Mouse (Mus musculus): ENCODE data around the gene Cd300a. TPM values are rescaled to one million over a fixed set of nuclear protein-coding genes. Genes with fewer than 3 reads are reported as not detected.

The Cd300a gene
- polyA plus RNA-seq, 1 experiment: 2.3 TPM

DNA sequence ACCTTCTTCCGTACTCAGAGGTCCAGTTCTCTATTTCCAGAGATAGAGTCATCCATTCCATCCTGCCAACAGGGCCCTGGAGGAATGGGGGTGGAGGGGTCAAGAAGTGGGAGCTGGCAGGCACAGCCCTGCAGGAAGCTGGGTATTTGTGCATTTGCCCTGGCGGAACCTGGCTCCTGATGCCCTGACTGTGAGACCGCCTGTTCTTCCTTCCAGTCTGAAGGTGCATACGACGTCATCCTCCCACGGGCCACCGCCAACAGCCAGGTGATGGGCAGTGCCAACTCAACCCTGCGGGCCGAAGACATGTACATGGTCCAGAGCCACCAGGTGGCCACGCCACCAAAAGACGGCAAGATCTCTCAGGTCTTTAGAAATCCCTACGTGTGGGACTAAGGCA is 21.6 kb upstream of the Cd300a start:
- Histone ChIP-seq H3K36me3 (ENCODE audit: control insufficient read depth, insufficient read depth, low read length, poor library complexity, severe bottlenecking) (no peaks in the 10 kb centered on the region), H3K4me1 (ENCODE audit: control insufficient read depth, insufficient read depth, low read length) (peaks cover 4% of the 10 kb centered on the region), H3K4me3 (ENCODE audit: low read depth, low read length) (no peak overlapping the region), H3K27ac (ENCODE audit: insufficient read depth, low read length) (no peak overlapping the region), H3K9ac (ENCODE audit: low read depth, poor library complexity, severe bottlenecking) (no peak overlapping the region), H3K9me3 (replicated peaks; ENCODE audit: control insufficient read depth, insufficient read depth, low read length, poor library complexity, severe bottlenecking) (no peaks in the 10 kb centered on the region), H3K27me3 (ENCODE audit: control insufficient read depth, insufficient read depth, low read length, poor library complexity, severe bottlenecking) (no peaks in the 10 kb centered on the region)
- no peak for TF ChIP-seq POLR2A (IDR thresholded peaks at IDR 0.05; ENCODE audit: insufficient read depth, low read length)
- no peak for TF ChIP-seq CTCF (IDR thresholded peaks at IDR 0.05; ENCODE audit: low read depth, low read length)
- TF ChIP-seq EP300 (IDR thresholded peaks at IDR 0.05; ENCODE audit: insufficient read depth, low read depth, low read length): no peak

DNA sequence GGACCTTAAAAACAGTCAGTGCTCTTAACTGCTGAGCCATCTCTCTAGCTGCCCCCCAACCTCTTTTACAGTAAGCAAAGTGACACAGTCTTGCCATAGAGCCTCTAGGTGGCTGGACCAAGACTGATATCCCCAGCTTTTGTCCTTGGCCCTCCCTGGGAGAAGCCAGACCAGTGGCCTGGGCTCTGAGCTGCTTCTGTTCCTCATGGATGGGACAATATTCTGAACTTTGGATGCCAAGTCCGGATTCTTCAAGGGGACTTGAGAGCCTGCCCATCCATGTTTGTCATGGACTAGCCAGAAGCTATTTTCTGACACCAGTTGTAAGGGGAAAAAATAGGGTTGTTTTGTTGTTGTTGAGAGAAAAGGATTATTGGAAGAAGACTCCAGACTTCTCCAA is 20.1 kb upstream of the Cd300a start:
- TF ChIP-seq CTCF (IDR thresholded peaks at IDR 0.05; ENCODE audit: low read depth, low read length) (no peak), EP300 (IDR thresholded peaks at IDR 0.05; ENCODE audit: insufficient read depth, low read depth, low read length) (no peak), POLR2A (IDR thresholded peaks at IDR 0.05; ENCODE audit: insufficient read depth, low read length) (no peak)
- H3K27me3 ChIP-seq (ENCODE audit: control insufficient read depth, insufficient read depth, low read length, poor library complexity, severe bottlenecking): no peaks in the 10 kb centered on the region
- H3K36me3 ChIP-seq (ENCODE audit: control insufficient read depth, insufficient read depth, low read length, poor library complexity, severe bottlenecking): no peaks in the 10 kb centered on the region
- H3K9ac ChIP-seq (ENCODE audit: low read depth, poor library complexity, severe bottlenecking): no peak overlapping the region
- peaks cover 13% of the 10 kb centered on the region for H3K4me1 ChIP-seq (ENCODE audit: control insufficient read depth, insufficient read depth, low read length)
- H3K4me3 ChIP-seq (ENCODE audit: low read depth, low read length): no peak overlapping the region
- H3K27ac ChIP-seq (ENCODE audit: insufficient read depth, low read length): no peak overlapping the region
- H3K9me3 ChIP-seq (replicated peaks; ENCODE audit: control insufficient read depth, insufficient read depth, low read length, poor library complexity, severe bottlenecking): no peaks in the 10 kb centered on the region

DNA sequence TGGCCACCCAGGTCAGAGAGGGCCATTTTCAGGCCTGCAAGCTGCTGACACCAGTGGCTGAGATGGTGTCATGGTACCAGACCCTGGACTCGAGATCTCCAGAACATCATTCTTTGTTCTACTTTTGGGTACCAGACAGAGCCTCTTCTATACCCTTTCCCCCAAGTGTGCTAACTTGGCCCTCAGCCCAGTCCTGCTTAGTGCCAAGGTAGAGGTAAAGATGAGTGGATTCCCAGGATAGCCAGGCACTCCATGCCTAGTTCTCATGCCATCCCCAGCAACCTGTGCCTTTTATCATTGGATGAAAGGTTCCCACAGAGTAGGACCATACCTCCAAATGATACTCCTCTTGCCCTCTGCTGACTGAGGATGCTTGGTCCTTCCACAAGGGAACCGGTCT is 18.3 kb upstream of the Cd300a start:
- no peak for TF ChIP-seq CTCF (IDR thresholded peaks at IDR 0.05; ENCODE audit: low read depth, low read length)
- TF ChIP-seq EP300 (IDR thresholded peaks at IDR 0.05; ENCODE audit: insufficient read depth, low read depth, low read length): no peak
- no peak for TF ChIP-seq POLR2A (IDR thresholded peaks at IDR 0.05; ENCODE audit: insufficient read depth, low read length)
- H3K4me1 ChIP-seq (ENCODE audit: control insufficient read depth, insufficient read depth, low read length): peaks cover 17% of the 10 kb centered on the region
- no peak overlapping the region for H3K4me3 ChIP-seq (ENCODE audit: low read depth, low read length)
- H3K36me3 ChIP-seq (ENCODE audit: control insufficient read depth, insufficient read depth, low read length, poor library complexity, severe bottlenecking): no peaks in the 10 kb centered on the region
- H3K27ac ChIP-seq (ENCODE audit: insufficient read depth, low read length): no peak overlapping the region
- no peaks in the 10 kb centered on the region for H3K27me3 ChIP-seq (ENCODE audit: control insufficient read depth, insufficient read depth, low read length, poor library complexity, severe bottlenecking)
- no peak overlapping the region for H3K9ac ChIP-seq (ENCODE audit: low read depth, poor library complexity, severe bottlenecking)
- H3K9me3 ChIP-seq (replicated peaks; ENCODE audit: control insufficient read depth, insufficient read depth, low read length, poor library complexity, severe bottlenecking): no peaks in the 10 kb centered on the region

DNA sequence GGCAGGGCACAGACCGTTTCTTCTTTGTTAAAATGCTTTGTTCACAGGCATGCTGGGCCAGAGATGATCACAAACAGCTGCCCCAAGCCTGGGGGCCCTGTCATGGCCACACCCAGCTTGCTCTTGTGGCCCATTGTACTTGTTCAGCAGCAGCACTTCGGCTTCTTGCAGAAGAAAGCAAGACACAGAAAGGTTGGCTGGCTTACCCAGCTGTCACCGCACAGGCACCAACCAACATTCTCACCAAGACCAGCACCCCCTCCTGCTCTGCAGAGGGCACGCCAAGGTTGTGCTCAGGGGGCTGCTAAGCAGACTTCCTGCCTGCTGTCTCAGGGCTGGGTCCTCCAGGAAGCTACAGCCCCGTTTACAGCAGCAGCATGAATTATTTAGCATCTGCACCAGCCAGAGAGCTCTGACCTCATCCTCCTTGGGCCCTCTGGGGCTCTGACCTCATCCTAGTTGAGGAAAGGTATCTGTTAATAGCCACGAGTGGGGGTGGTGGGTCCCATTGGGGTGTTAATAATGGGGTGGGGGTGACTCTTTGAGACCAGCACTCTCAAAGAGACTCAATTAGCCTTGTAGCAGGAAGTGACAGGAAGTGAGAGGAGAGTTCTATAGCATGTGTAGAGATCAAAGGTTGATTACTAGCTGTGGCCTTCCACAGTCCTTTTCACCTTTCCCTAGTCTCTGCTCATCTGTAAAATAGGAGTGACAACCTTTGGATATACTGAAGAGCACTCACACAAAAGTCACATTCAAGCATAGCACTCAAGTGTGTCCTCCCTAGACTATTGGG is 16.6 kb upstream of the Cd300a start:
- Histone ChIP-seq H3K4me3 (ENCODE audit: low read depth, low read length) (no peak overlapping the region), H3K36me3 (ENCODE audit: control insufficient read depth, insufficient read depth, low read length, poor library complexity, severe bottlenecking) (no peaks in the 10 kb centered on the region), H3K27me3 (ENCODE audit: control insufficient read depth, insufficient read depth, low read length, poor library complexity, severe bottlenecking) (no peaks in the 10 kb centered on the region), H3K9ac (ENCODE audit: low read depth, poor library complexity, severe bottlenecking) (no peak overlapping the region), H3K27ac (ENCODE audit: insufficient read depth, low read length) (peak overlapping the region; percentile 89), H3K4me1 (ENCODE audit: control insufficient read depth, insufficient read depth, low read length) (peaks cover 25% of the 10 kb centered on the region), H3K9me3 (replicated peaks; ENCODE audit: control insufficient read depth, insufficient read depth, low read length, poor library complexity, severe bottlenecking) (no peaks in the 10 kb centered on the region)
- TF ChIP-seq EP300 (IDR thresholded peaks at IDR 0.05; ENCODE audit: insufficient read depth, low read depth, low read length): peak; percentile 90
- no peak for TF ChIP-seq CTCF (IDR thresholded peaks at IDR 0.05; ENCODE audit: low read depth, low read length)
- no peak for TF ChIP-seq POLR2A (IDR thresholded peaks at IDR 0.05; ENCODE audit: insufficient read depth, low read length)

GRCm38 (mm10) chr11:114874226-114875145 is 15.4 kb upstream of the Cd300a start:
- TF ChIP-seq POLR2A (IDR thresholded peaks at IDR 0.05; ENCODE audit: insufficient read depth, low read length) (no peak), EP300 (IDR thresholded peaks at IDR 0.05; ENCODE audit: insufficient read depth, low read depth, low read length) (no peak), CTCF (IDR thresholded peaks at IDR 0.05; ENCODE audit: low read depth, low read length) (no peak)
- Histone ChIP-seq H3K36me3 (ENCODE audit: control insufficient read depth, insufficient read depth, low read length, poor library complexity, severe bottlenecking) (no peaks in the 10 kb centered on the region), H3K9ac (ENCODE audit: low read depth, poor library complexity, severe bottlenecking) (no peak overlapping the region), H3K4me3 (ENCODE audit: low read depth, low read length) (no peak overlapping the region), H3K9me3 (replicated peaks; ENCODE audit: control insufficient read depth, insufficient read depth, low read length, poor library complexity, severe bottlenecking) (no peaks in the 10 kb centered on the region), H3K4me1 (ENCODE audit: control insufficient read depth, insufficient read depth, low read length) (peaks cover 25% of the 10 kb centered on the region), H3K27ac (ENCODE audit: insufficient read depth, low read length) (0 out of 2 replicates have a peak overlapping the region, but pooled peaks have one; percentile 89), H3K27me3 (ENCODE audit: control insufficient read depth, insufficient read depth, low read length, poor library complexity, severe bottlenecking) (no peaks in the 10 kb centered on the region)
